Mouse (Mus musculus) 3T3-L1 (cell line): ENCODE measurements around the gene Itm2c.

Source experiments
- DNase-seq: peaks from one replicate; pipeline ENCODE4 v3.0.0-alpha.2; 2015; ENCODE audit warnings: low read depth, low spot score

The Itm2c gene

DNA sequence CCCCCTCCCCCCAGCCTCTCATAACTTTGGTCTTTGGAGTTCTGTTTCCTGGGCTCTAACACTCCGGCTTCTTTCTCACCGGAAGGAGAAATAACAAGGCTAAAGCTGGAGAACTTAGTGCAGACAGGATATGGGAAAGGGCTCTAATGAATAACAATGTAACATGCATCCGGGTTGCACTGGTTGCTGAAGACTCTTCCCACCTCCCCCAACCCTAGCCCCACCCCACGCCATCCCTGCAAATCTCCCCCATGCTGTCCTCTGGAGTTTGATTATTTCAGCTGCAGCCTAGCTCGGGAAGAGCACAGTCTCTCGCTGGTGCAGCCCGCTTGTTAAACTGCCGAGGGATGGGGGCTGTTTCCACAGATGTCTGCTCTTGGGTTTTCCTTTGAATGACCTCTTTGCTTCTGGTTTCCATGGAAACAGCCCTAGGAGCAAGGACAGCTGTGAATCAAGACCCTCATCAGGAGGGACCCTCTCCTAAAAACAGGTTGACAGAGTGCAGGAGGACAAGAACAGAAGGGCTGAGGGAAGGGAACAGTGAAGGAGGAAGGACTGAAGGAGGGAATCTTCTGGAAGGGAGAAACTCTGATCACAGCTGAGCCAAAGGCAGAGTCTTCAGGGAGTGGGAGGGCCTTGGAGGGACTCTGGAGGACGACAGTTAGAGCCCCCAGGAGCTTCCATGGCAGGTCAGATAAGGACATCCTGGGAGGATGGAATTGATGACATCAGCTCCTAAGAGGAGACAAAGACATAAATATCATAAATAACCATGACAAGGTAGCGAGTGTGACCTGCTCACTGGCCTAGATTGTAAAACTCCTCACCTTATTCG, 39.8 kb downstream of the Itm2c start:
- no peak for DNase-seq

GRCm38 (mm10) chr1:85934560-85934959, 40.5 kb downstream of the Itm2c start:
- no peak for DNase-seq

GRCm38 (mm10) chr1:85935148-85935852, 41.2 kb downstream of the Itm2c start:
- DNase-seq = peak; percentile 79

- no peak for DNase-seq
Observed at GRCm38 (mm10) chr1:85936265-85936664, 42.2 kb downstream of the Itm2c start.

GRCm38 (mm10) chr1:85937323-85937722, 43.2 kb downstream of the Itm2c start:
- no peak for DNase-seq

DNA sequence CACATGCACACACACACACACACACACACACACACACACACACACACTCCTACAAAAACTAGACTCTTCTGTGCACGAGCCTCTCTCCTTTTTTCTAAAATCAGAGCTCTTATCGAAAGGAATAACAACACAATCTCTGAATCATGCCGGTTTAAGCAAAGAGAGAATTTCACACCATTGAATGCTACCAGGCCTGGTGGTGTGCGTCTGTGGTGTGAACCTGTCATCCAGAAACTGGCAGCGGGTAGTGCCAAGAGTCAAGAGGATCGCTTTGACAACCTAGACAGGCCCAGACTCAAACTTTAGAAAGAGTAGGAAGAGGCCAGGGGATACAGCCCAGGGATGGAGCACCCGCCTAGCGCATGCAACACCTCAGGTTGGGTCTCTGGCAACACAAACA, 48.2 kb downstream of the Itm2c start:
- DNase-seq = no peak

- no peak for DNase-seq
Observed at GRCm38 (mm10) chr1:85949085-85949684, 55.1 kb downstream of the Itm2c start.

DNA sequence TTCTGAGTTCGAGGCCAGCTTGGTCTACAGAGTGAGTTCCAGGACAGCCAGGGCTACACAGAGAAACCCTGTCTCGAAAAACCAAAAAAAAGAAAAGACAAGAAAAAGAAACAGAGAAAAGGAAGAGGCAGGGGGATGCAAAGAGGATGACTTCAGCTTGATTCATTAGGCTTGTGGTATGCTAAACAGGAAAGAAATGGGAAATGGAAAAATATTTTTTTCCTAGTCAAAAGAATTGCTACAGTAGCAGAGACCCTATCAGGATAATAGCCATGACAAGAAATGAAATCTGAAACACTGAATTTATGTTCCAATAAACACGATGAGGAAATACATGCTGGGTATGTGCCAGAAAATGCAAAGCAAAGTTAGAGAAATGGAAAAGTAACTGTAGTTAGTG, 61.1 kb downstream of the Itm2c start:
- DNase-seq = no peak

DNA sequence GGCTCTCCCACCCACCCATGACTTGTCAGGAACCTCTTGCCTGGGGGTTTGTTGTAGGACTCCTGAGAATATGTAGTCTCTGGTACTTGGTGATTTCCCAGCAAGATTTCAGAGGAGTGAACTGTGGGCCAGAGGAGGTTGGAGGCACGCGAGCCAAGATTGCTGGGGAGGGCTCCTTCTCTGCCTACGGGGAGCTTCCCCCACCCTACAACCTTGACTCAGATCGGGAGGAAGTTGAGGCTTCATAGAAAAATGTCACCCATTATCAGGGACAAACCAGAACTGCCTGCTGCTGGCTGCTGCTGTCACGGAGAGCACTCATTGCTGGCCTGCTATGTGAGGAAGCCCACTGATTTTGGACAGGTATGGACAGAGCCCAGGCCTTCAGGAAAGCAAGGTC, 63.2 kb downstream of the Itm2c start:
- no peak for DNase-seq

DNA sequence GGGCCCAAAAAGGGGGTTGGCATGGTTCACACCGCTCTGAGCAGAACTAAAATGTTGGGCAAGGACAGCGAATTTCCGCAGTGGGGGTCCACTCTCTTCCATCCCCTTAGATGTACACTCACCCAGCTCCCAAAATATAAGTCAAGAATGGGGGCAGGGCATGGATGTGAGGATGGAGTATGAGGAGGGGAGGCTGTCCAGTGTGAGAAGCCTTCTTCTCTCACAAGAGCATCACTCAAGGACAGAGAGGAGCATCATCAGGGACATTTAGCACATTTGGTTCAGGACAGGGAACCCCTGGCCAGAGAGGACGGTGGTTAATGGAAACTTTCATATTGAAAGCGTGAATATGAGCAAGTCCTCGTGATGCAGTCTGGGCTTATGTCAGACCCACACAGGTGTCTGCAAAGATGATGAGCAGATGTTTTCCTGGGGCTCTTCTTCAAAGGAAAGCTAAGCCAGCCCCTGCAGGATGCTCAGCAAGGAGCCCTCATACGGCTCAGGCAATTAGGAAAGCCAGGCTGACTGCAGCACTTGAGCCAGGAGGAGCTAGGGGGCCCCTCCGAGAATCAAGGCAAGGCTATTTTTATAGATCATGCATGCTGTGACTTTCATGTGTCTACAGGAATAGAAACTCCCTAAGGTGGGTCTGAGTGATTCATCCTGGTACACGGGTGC, 64.0 kb downstream of the Itm2c start:
- DNase-seq = no peak
